Mouse (Mus musculus) kidney, embryonic 14.5 days (tissue): Measurements from ENCODE around the gene Pip5kl1. TPM values are rescaled to one million over a fixed set of nuclear protein-coding genes. Genes with fewer than 3 reads are reported as not detected.
A peak's percentile ranks its signal among the peaks of the same experiment; 100 is the strongest.

Source experiments
- ATAC-seq: fragments of 200-750 bp; cut with Nextera tagmentation; 2 replicates; pipeline ENCODE4 v1.8.0; 2017; ENCODE audit warnings: moderate number of reproducible peaks, mild to moderate bottlenecking, moderate TSS enrichment, moderate library complexity; ENCODE audit not compliant: low FRiP score, low TSS enrichment
- H3K27ac ChIP-seq: fragments of 300-500 bp; sonication (generic); 2 replicates; pipeline ENCODE4 v1.5.1; 2014; ENCODE audit warnings: low read depth, mild to moderate bottlenecking, low read length, moderate library complexity, mixed read lengths
- H3K27me3 ChIP-seq: fragments of 300-500 bp; sonication (generic); 2 replicates; pipeline ENCODE4 v1.6.1; 2014; ENCODE audit warnings: mild to moderate bottlenecking, low read length; ENCODE audit not compliant: control insufficient read depth, insufficient read depth
- H3K36me3 ChIP-seq: fragments of 300-500 bp; sonication (generic); 2 replicates; pipeline ENCODE4 v1.6.1; 2014; ENCODE audit warnings: low read length, mixed read lengths; ENCODE audit not compliant: control insufficient read depth, insufficient read depth
- H3K4me1 ChIP-seq: fragments of 300-500 bp; sonication (generic); 2 replicates; pipeline ENCODE4 v1.6.1; 2014; ENCODE audit warnings: low read length, mixed read lengths; ENCODE audit not compliant: control insufficient read depth, insufficient read depth
- H3K4me2 ChIP-seq: fragments of 300-500 bp; sonication (generic); replicated peaks from 2 replicates; pipeline ENCODE4 v1.6.1; 2014; ENCODE audit warnings: low read depth, mild to moderate bottlenecking, low read length
- H3K4me3 ChIP-seq: fragments of 300-500 bp; sonication (generic); 2 replicates; pipeline ENCODE4 v1.5.1; 2014; ENCODE audit warnings: mild to moderate bottlenecking, low read length
- H3K9ac ChIP-seq: fragments of 300-500 bp; sonication (generic); 2 replicates; pipeline ENCODE4 v1.6.1; 2014; ENCODE audit warnings: low read depth, mild to moderate bottlenecking, low read length, moderate library complexity
- H3K9me3 ChIP-seq: fragments of 300-500 bp; sonication (generic); 2 replicates; pipeline ENCODE4 v1.6.1; 2016; ENCODE audit warnings: low read length; ENCODE audit not compliant: control insufficient read depth
- WGBS: fragments of 180-500 bp; shearing (Covaris S2); extraction: QIAGEN DNeasy Blood & Tissue Kit; methylation state at CpG from one replicate; pipeline ENCODE4 v1.1.7; 2014; 5-methylcytosine and 5-hydroxymethylcytosine counted together
- polyA plus RNA-seq: library from polyadenylated mRNA; unstranded; fragments of >200 nt; fragmentation: Nextera tagmentation; extraction: Ambion mirVana; gene quantifications from 2 replicates; pipeline ENCODE4 v1.2.1, GENCODE M21; 2014

The Pip5kl1 gene
- polyA plus RNA-seq, 1 experiment from 2014 or later, result 2.3 TPM

DNA sequence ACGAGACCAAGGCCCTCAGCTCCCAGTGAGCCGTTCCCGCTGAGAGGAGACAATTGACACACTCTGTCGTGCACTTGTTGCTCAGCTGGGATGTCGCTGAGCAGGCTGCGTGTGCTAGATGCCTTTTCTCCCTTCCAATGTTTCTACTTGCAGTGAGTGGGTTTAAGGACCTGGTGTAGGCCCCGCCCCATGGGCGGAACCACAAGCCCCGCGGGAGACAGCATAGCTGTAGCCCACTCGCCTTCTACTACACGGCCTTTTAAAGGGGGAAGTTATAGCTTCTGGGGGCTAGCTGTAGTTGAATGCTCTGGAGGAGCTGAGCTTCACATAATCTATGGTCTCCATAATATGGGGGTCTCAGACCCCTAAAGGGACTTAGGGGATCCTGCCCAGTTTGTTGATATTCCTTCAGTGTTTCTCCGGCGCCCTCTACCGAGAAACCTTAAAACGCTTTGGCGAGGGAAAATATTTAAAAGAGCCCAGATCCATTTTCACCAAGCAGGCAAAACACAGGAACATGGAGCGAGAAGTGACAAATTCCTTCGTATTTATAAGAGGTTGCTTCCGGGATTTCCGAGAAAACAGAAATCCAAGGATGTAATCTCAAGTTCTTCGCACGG is 36.1 kb downstream of the Pip5kl1 start:
- peak overlapping the region; percentile 41 for H3K4me3 ChIP-seq
- peak overlapping the region; percentile 48; the same call in 1 of the 2 replicates for H3K9ac ChIP-seq
- no peaks in the 10 kb centered on the region; the same call in 1 of the 2 replicates for H3K9me3 ChIP-seq
- WGBS, result 20% methylated on average over 23 of the region's 23 CpGs
- H3K4me1 ChIP-seq, result peaks cover 24% of the 10 kb centered on the region
- no peaks in the 10 kb centered on the region for H3K27me3 ChIP-seq
- H3K4me2 ChIP-seq, result peak overlapping the region; percentile 52
- no peak for ATAC-seq
- H3K27ac ChIP-seq, result no peak overlapping the region
- H3K36me3 ChIP-seq, result peaks cover 13% of the 10 kb centered on the region; the same call in 1 of the 2 replicates

DNA sequence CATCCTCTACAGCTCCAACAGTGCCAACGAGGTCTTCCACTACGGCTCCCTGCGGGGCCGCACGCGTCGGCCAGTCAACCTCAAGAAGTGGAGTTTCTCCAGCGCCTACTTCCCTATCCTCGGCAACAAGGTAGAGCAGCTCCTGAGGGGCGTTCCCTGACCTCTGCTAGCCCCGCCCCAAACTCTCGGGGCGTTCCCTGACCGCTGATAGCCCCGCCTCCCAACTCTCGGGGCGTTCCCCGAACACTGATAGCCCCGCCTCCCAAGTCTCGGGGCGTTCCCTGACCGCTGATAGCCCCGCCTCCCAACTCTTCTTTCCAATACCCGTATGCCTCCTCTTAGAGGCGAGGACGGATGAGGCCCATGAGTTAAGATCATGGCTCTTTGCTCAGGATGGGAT is 37.7 kb downstream of the Pip5kl1 start:
- WGBS, result 69% methylated on average over 26 of the region's 26 CpGs
- ATAC-seq, result no peak
- Histone ChIP-seq H3K9me3 (no peaks in the 10 kb centered on the region; the same call in 1 of the 2 replicates), H3K27ac (no peak overlapping the region), H3K4me3 (no peak overlapping the region), H3K4me1 (peaks cover 24% of the 10 kb centered on the region), H3K27me3 (no peaks in the 10 kb centered on the region), H3K4me2 (no peak overlapping the region), H3K36me3 (peaks cover 20% of the 10 kb centered on the region; the same call in 1 of the 2 replicates), H3K9ac (no peak overlapping the region)

DNA sequence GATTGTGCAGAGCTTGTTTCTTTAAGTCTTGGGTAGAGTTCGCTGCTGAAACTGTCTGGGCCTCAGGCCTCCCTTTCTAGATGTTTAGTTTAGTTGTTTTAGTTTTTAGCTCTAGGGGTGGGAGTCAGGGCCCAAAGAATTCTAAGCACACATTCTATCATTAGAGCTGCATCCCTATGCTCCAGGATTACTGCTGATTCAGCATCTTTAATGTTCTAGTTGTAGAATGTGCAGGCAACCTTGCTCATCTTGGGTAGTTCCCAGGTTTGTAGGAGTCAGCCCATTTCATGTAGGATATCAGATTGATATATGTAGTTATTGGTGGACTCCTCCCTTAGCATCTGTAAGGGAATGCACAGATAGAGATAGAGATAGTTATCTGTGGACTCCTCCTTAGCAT is 42.5 kb downstream of the Pip5kl1 start:
- Histone ChIP-seq H3K4me2 (no peak overlapping the region), H3K36me3 (peaks cover 23% of the 10 kb centered on the region; the same call in 1 of the 2 replicates), H3K9me3 (peaks cover 3% of the 10 kb centered on the region; the same call in 1 of the 2 replicates), H3K9ac (no peak overlapping the region), H3K4me3 (no peak overlapping the region), H3K27ac (no peak overlapping the region), H3K27me3 (no peaks in the 10 kb centered on the region), H3K4me1 (peaks cover 30% of the 10 kb centered on the region)
- no peak for ATAC-seq
- WGBS, result 89% methylated on average over 1 of the region's 1 CpGs

DNA sequence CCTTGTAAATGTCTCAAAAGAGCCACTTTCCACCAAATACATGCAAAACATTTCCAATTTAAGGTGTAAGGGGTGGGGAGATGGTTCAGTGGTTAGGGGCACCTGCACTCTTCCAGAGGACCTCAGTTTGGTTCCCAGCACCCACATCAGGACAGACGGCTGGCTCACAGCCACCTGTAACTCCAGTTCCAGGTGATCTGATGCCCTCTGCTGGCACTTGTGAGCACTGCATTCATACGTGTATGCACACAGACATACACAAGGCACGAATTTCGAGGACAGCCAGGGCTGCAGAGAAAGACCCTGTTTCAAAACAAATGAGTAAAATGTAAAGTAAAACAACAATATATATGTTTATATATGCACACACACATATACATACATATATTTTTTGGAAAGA is 43.0 kb downstream of the Pip5kl1 start:
- H3K9me3 ChIP-seq, result peaks cover 3% of the 10 kb centered on the region; the same call in 1 of the 2 replicates
- 95% methylated on average over 4 of the region's 4 CpGs for WGBS

DNA sequence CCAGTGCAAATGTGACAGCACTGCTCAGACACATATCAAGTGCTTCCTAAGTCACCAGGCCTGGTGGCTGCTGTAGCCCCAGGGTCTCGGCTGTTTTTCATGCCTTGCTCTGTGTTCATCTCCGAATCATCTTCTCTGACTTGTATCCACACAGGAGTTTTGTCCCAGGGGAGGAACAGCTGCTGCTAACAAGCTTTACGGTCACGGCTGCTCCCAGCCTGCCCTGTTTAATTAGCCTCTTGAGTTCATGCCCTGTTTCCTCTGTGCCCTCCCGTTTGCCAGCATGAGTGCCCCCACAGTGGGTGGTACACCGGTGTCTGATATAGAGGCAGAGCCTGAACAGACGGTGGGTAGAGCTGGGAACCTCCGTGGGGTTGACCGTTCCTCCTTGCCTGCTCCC is 43.5 kb downstream of the Pip5kl1 start:
- Histone ChIP-seq H3K4me1 (peaks cover 30% of the 10 kb centered on the region), H3K27me3 (no peaks in the 10 kb centered on the region), H3K36me3 (peaks cover 20% of the 10 kb centered on the region; the same call in 1 of the 2 replicates), H3K4me2 (no peak overlapping the region), H3K9ac (no peak overlapping the region), H3K4me3 (no peak overlapping the region), H3K9me3 (peaks cover 3% of the 10 kb centered on the region; the same call in 1 of the 2 replicates), H3K27ac (no peak overlapping the region)
- ATAC-seq, result no peak
- 67% methylated on average over 9 of the region's 9 CpGs for WGBS

More for the DNA sequence above, 43.0 kb downstream of the Pip5kl1 start:
- H3K27ac ChIP-seq, result no peak overlapping the region
- no peak for ATAC-seq
- peaks cover 20% of the 10 kb centered on the region; the same call in 1 of the 2 replicates for H3K36me3 ChIP-seq
- H3K4me1 ChIP-seq, result peaks cover 30% of the 10 kb centered on the region
- H3K4me2 ChIP-seq, result no peak overlapping the region
- H3K27me3 ChIP-seq, result no peaks in the 10 kb centered on the region
- H3K9ac ChIP-seq, result no peak overlapping the region
- no peak overlapping the region for H3K4me3 ChIP-seq

DNA sequence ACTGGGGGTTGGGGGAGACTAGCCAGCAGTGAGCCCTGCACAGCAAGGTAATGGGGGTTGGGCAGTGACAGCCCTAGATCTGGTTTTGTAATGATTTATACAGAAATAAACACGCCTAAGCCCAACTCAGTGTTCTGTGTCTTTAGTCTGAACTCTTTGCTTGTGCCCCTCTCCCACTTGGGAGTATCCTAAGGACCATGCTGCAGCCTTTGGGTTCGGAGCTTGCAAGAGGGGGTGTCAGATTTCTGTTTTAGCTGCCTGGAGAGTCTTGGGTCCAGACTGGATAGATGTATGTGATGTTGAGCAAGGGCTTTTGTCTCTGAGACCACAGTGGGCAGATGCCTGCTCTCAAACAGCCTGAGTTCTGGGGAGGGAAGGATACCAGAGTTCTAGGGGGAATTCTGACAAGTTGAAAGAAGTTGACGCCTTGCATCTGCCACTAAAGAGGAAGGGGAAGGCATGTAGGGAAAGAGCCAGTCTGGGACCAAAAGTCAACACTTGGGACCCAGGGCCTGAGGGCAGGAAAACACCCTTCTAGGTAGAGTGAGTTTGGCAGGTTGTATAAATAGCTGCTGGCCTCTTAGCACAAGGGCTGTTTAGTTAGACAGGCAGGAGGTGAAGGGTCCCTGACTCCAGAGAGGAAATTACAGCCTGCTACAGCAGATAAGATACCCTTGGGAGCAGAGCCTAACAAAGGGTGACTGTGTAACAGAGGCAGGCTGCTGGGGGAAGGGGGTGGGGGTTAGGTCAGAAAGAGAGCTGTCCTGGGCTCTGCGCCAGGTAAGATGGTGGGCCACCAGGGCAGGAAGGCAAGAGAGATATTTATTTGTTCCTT is 46.3 kb downstream of the Pip5kl1 start:
- H3K4me3 ChIP-seq, result no peak overlapping the region
- peaks cover 10% of the 10 kb centered on the region; the same call in 1 of the 2 replicates for H3K36me3 ChIP-seq
- peak overlapping the region; percentile 94 for H3K27ac ChIP-seq
- H3K27me3 ChIP-seq, result no peaks in the 10 kb centered on the region
- peak; percentile 67 for ATAC-seq
- H3K4me2 ChIP-seq, result no peak overlapping the region; the same call in 1 of the 2 replicates
- H3K9me3 ChIP-seq, result peaks cover 3% of the 10 kb centered on the region; the same call in 1 of the 2 replicates
- 6% methylated on average over 4 of the region's 4 CpGs for WGBS
- peaks cover 49% of the 10 kb centered on the region for H3K4me1 ChIP-seq
- no peak overlapping the region; the same call in 1 of the 2 replicates for H3K9ac ChIP-seq

DNA sequence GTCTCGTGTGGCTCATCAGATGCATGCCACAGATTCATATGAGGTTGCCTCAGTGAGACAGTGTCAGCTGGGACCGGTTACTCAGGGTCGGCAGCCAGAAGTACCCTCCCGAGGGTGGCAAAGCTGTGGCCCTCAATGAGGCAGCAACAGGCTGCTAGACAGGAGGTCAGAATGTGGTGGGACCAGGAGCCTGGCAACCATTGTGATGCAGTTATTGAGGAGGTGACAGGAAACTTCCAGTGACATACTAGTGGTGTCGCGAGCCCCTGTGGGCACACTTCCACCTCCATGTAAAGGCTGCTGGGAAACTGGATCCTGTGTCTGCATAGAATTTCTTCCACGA is 46.9 kb downstream of the Pip5kl1 start, which contains the start of gene Ak1:
TSS of gene Ak1 (plus strand) at position 242 of the 343 bp plus-strand sequence.
- H3K4me3 ChIP-seq, result no peak within 1 kb of the TSS
- no peak for ATAC-seq
- H3K9me3 ChIP-seq, result peaks cover 3% of the 10 kb centered on the region; the same call in 1 of the 2 replicates
- peaks cover 55% of the 10 kb centered on the region for H3K4me1 ChIP-seq
- no peak within 1 kb of the TSS; the same call in 1 of the 2 replicates for H3K4me2 ChIP-seq
- H3K36me3 ChIP-seq, result peaks cover 6% of the 10 kb centered on the region; the same call in 1 of the 2 replicates
- no peak within 1 kb of the TSS; the same call in 1 of the 2 replicates for H3K9ac ChIP-seq
- 7% methylated on average over 7 of the region's 7 CpGs for WGBS
- peak within 1 kb of the TSS; percentile 94 for H3K27ac ChIP-seq
- no peaks in the 10 kb centered on the region for H3K27me3 ChIP-seq

DNA sequence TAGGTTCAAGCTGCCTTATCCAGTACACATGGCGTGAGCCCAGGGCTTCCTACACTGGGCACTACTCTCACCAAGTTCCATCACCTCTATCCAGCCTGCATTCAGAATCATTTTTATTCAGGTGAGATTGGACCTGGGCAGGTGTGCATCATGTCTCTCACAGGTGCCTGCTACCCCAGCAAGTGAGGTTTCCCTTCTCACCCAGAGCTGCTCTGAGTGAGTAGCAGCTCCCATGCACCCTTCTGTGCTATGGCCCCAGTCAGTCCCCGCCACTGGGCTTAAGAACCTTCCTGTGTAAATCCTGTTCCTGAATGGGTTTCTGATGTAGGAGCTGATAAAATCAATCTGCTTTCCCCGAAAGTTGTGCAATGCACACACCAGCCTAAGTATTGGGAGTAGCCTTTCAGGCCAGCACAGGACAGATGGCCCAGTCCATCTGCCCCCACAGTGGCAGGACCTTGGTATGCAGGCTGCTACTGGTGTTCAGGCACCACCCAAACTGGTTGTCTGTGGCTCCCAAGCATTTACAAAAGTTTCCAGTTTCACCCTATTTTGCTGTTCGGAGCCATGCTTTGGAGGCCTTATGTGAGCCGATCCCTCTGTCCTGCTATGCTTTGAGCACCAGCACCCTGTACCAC is 49.6 kb downstream of the Pip5kl1 start:
- peak overlapping the region; percentile 18; the same call in 1 of the 2 replicates for H3K9ac ChIP-seq
- H3K9me3 ChIP-seq, result no peaks in the 10 kb centered on the region
- peaks cover under 1% of the 10 kb centered on the region; the same call in 1 of the 2 replicates for H3K36me3 ChIP-seq
- H3K4me2 ChIP-seq, result no peak overlapping the region
- no peaks in the 10 kb centered on the region for H3K27me3 ChIP-seq
- ATAC-seq, result no peak
- H3K4me1 ChIP-seq, result peaks cover 71% of the 10 kb centered on the region
- H3K4me3 ChIP-seq, result no peak overlapping the region
- H3K27ac ChIP-seq, result peak overlapping the region; percentile 84; the same call in 1 of the 2 replicates
- WGBS, result 73% methylated on average over 5 of the region's 5 CpGs
